Mouse (Mus musculus) forebrain, embryonic 13.5 days (tissue): ENCODE data around the gene Ppp2r2c. TPM values are rescaled to one million over a fixed set of nuclear protein-coding genes. Genes with fewer than 3 reads are reported as not detected.

ENCODE experiments used
- ATAC-seq: fragments of 200-750 bp; cut with Nextera tagmentation; 2 replicates; pipeline ENCODE4 v1.8.0; 2017
- H3K27ac ChIP-seq: fragments of 300-500 bp; sonication (generic); 2 replicates; pipeline ENCODE4 v1.5.1; 2015; ENCODE audit warnings: inconsistent platforms, mild to moderate bottlenecking, moderate library complexity
- H3K27me3 ChIP-seq: fragments of 300-500 bp; sonication (generic); 2 replicates; pipeline ENCODE4 v1.6.1; 2015; ENCODE audit warnings: mild to moderate bottlenecking, inconsistent platforms
- H3K36me3 ChIP-seq: fragments of 300-500 bp; sonication (generic); 2 replicates; pipeline ENCODE4 v1.6.1; 2015; ENCODE audit warnings: mild to moderate bottlenecking, inconsistent platforms; ENCODE audit not compliant: poor library complexity, severe bottlenecking
- H3K4me1 ChIP-seq: fragments of 300-500 bp; sonication (generic); 2 replicates; pipeline ENCODE4 v1.6.1; 2015; ENCODE audit warnings: inconsistent platforms
- H3K4me2 ChIP-seq: fragments of 300-500 bp; sonication (generic); 2 replicates; pipeline ENCODE4 v1.6.1; 2015; ENCODE audit warnings: inconsistent platforms, mild to moderate bottlenecking, moderate library complexity
- H3K4me3 ChIP-seq: fragments of 300-500 bp; sonication (generic); 2 replicates; pipeline ENCODE4 v1.5.1; 2015; ENCODE audit warnings: mild to moderate bottlenecking, inconsistent platforms
- H3K9ac ChIP-seq: fragments of 300-500 bp; sonication (generic); 2 replicates; pipeline ENCODE4 v1.6.1; 2015; ENCODE audit warnings: mild to moderate bottlenecking, inconsistent platforms
- H3K9me3 ChIP-seq: fragments of 300-500 bp; sonication (generic); replicated peaks from 2 replicates; pipeline ENCODE4 v1.6.1; 2016; ENCODE audit warnings: inconsistent platforms
- WGBS: fragments of 180-500 bp; shearing (Covaris S2); methylation state at CpG from one replicate; pipeline ENCODE4 v1.1.7; 2015; 5-methylcytosine and 5-hydroxymethylcytosine counted together
- polyA plus RNA-seq: library from polyadenylated mRNA; unstranded; fragments of >200 nt; fragmentation: Nextera tagmentation; extraction: Ambion mirVana; gene quantifications from 2 replicates; pipeline ENCODE4 v1.2.1, GENCODE M21; 2015

Ppp2r2c gene
- 8.8 and 9.0 TPM in 2 replicates for polyA plus RNA-seq

- no peaks in the 10 kb centered on the region for H3K36me3 ChIP-seq
- peaks cover 14% of the 10 kb centered on the region for H3K4me1 ChIP-seq
- under 1% methylated on average over 72 of the region's 108 CpGs for WGBS
- peak; percentile 66 for ATAC-seq
- no peaks in the 10 kb centered on the region for H3K9me3 ChIP-seq
- H3K4me3 ChIP-seq: peak within 1 kb of the TSS; percentile 49
- H3K27me3 ChIP-seq: peaks cover 95% of the 10 kb centered on the region
- 0 out of 2 replicates have a peak within 1 kb of the TSS, but pooled peaks have one; percentile 42 for H3K27ac ChIP-seq
- H3K9ac ChIP-seq: peak within 1 kb of the TSS; percentile 65
- H3K4me2 ChIP-seq: peak within 1 kb of the TSS; percentile 78
Measured at GRCm38 (mm10) chr5:36868266-36869090, at the start of gene Ppp2r2c. TSS of gene Ppp2r2c (plus strand) at chr5:36868513.

GRCm38 (mm10) chr5:36819742-36820141, 48.6 kb upstream of the Ppp2r2c start:
- H3K9ac ChIP-seq: no peak overlapping the region
- H3K27ac ChIP-seq: no peak overlapping the region
- no peaks in the 10 kb centered on the region for H3K4me1 ChIP-seq
- no peak for ATAC-seq
- no peak overlapping the region for H3K4me2 ChIP-seq
- H3K27me3 ChIP-seq: no peaks in the 10 kb centered on the region
- H3K4me3 ChIP-seq: no peak overlapping the region
- H3K36me3 ChIP-seq: peaks cover 8% of the 10 kb centered on the region
- H3K9me3 ChIP-seq: no peaks in the 10 kb centered on the region
- 89% methylated on average over 5 of the region's 5 CpGs for WGBS

GRCm38 (mm10) chr5:36820142-36820541, 48.2 kb upstream of the Ppp2r2c start:
- Histone ChIP-seq H3K4me3 (no peak overlapping the region), H3K27me3 (no peaks in the 10 kb centered on the region), H3K27ac (no peak overlapping the region), H3K36me3 (peaks cover 8% of the 10 kb centered on the region), H3K4me2 (no peak overlapping the region), H3K9ac (no peak overlapping the region), H3K4me1 (no peaks in the 10 kb centered on the region), H3K9me3 (no peaks in the 10 kb centered on the region)
- no peak for ATAC-seq
- 49% methylated on average over 6 of the region's 6 CpGs for WGBS

GRCm38 (mm10) chr5:36822907-36823306, 45.4 kb upstream of the Ppp2r2c start:
- WGBS: 95% methylated on average over 4 of the region's 4 CpGs
- Histone ChIP-seq H3K36me3 (peaks cover 8% of the 10 kb centered on the region), H3K27me3 (no peaks in the 10 kb centered on the region)

GRCm38 (mm10) chr5:36829098-36829497, 39.2 kb upstream of the Ppp2r2c start:
- Histone ChIP-seq H3K27ac (no peak overlapping the region), H3K36me3 (peaks cover 2% of the 10 kb centered on the region; the same call in 1 of the 2 replicates), H3K9ac (no peak overlapping the region), H3K27me3 (no peaks in the 10 kb centered on the region), H3K4me2 (no peak overlapping the region), H3K4me3 (no peak overlapping the region), H3K4me1 (peaks cover 12% of the 10 kb centered on the region), H3K9me3 (no peaks in the 10 kb centered on the region)
- 83% methylated on average over 4 of the region's 4 CpGs for WGBS
- ATAC-seq: no peak

More at GRCm38 (mm10) chr5:36822907-36823306, 45.4 kb upstream of the Ppp2r2c start:
- Histone ChIP-seq H3K9me3 (no peaks in the 10 kb centered on the region), H3K9ac (no peak overlapping the region), H3K4me3 (no peak overlapping the region), H3K4me1 (no peaks in the 10 kb centered on the region), H3K4me2 (no peak overlapping the region), H3K27ac (no peak overlapping the region)
- ATAC-seq: no peak

- Histone ChIP-seq H3K4me2 (peak within 1 kb of the TSS; percentile 77), H3K4me1 (peaks cover 12% of the 10 kb centered on the region), H3K4me3 (peak within 1 kb of the TSS; percentile 53), H3K9ac (peak within 1 kb of the TSS; percentile 65), H3K27me3 (no peaks in the 10 kb centered on the region), H3K27ac (no peak within 1 kb of the TSS), H3K36me3 (no peaks in the 10 kb centered on the region), H3K9me3 (no peaks in the 10 kb centered on the region)
- peak; percentile 93 for ATAC-seq
- WGBS: 3% methylated on average over 46 of the region's 46 CpGs
Measured at GRCm38 (mm10) chr5:36829913-36830879, 38.1 kb upstream of the Ppp2r2c start, which contains the start of gene Man2b2. TSS of gene Man2b2 (minus strand) at chr5:36830653.

- Histone ChIP-seq H3K4me3 (no peak overlapping the region), H3K27me3 (no peaks in the 10 kb centered on the region), H3K9ac (no peak overlapping the region), H3K27ac (no peak overlapping the region), H3K4me1 (peaks cover 12% of the 10 kb centered on the region), H3K36me3 (no peaks in the 10 kb centered on the region), H3K4me2 (0 out of 2 replicates have a peak overlapping the region, but pooled peaks have one; percentile 77), H3K9me3 (no peaks in the 10 kb centered on the region)
- 0 out of 2 replicates have a peak, but pooled peaks have one; percentile 28 for ATAC-seq
- 67% methylated on average over 7 of the region's 7 CpGs for WGBS
Measured at GRCm38 (mm10) chr5:36831272-36831671, 37.0 kb upstream of the Ppp2r2c start.

GRCm38 (mm10) chr5:36835933-36836332, 32.4 kb upstream of the Ppp2r2c start:
- WGBS: 3% methylated on average over 6 of the region's 6 CpGs
- no peak overlapping the region for H3K4me2 ChIP-seq
- H3K36me3 ChIP-seq: no peaks in the 10 kb centered on the region
- no peaks in the 10 kb centered on the region for H3K9me3 ChIP-seq
- H3K4me1 ChIP-seq: 0 out of 2 replicates have a peak, but pooled peaks cover 2% of the 10 kb centered on the region
- H3K9ac ChIP-seq: no peak overlapping the region
- no peak overlapping the region for H3K27ac ChIP-seq
- H3K27me3 ChIP-seq: 0 out of 2 replicates have a peak, but pooled peaks cover 7% of the 10 kb centered on the region
- no peak overlapping the region for H3K4me3 ChIP-seq
- peak; percentile 65 for ATAC-seq

GRCm38 (mm10) chr5:36839032-36839431, 29.3 kb upstream of the Ppp2r2c start:
- H3K36me3 ChIP-seq: no peaks in the 10 kb centered on the region
- H3K4me3 ChIP-seq: no peak overlapping the region
- H3K9me3 ChIP-seq: no peaks in the 10 kb centered on the region
- H3K27me3 ChIP-seq: peaks cover 7% of the 10 kb centered on the region; the same call in 1 of the 2 replicates
- 85% methylated on average over 2 of the region's 2 CpGs for WGBS
- no peak overlapping the region for H3K27ac ChIP-seq
- no peak for ATAC-seq
- H3K9ac ChIP-seq: no peak overlapping the region
- no peak overlapping the region for H3K4me2 ChIP-seq
- no peaks in the 10 kb centered on the region for H3K4me1 ChIP-seq

- Histone ChIP-seq H3K27ac (no peak overlapping the region), H3K9ac (no peak overlapping the region), H3K27me3 (peaks cover 7% of the 10 kb centered on the region; the same call in 1 of the 2 replicates), H3K36me3 (no peaks in the 10 kb centered on the region), H3K4me3 (no peak overlapping the region), H3K4me2 (no peak overlapping the region), H3K9me3 (no peaks in the 10 kb centered on the region), H3K4me1 (no peaks in the 10 kb centered on the region)
- 77% methylated on average over 8 of the region's 8 CpGs for WGBS
- no peak for ATAC-seq
Measured at GRCm38 (mm10) chr5:36839602-36840001, 28.7 kb upstream of the Ppp2r2c start.

GRCm38 (mm10) chr5:36840092-36840491, 28.2 kb upstream of the Ppp2r2c start:
- H3K4me3 ChIP-seq: no peak overlapping the region
- H3K27ac ChIP-seq: no peak overlapping the region
- no peaks in the 10 kb centered on the region for H3K36me3 ChIP-seq
- H3K9ac ChIP-seq: no peak overlapping the region
- no peaks in the 10 kb centered on the region for H3K4me1 ChIP-seq
- no peak overlapping the region for H3K4me2 ChIP-seq
- ATAC-seq: no peak
- H3K9me3 ChIP-seq: no peaks in the 10 kb centered on the region
- H3K27me3 ChIP-seq: peaks cover 7% of the 10 kb centered on the region; the same call in 1 of the 2 replicates
- 88% methylated on average over 7 of the region's 7 CpGs for whole genome bisulfite sequencing
